Mouse (Mus musculus): Measurements from ENCODE around the gene Smtn.

DNA sequence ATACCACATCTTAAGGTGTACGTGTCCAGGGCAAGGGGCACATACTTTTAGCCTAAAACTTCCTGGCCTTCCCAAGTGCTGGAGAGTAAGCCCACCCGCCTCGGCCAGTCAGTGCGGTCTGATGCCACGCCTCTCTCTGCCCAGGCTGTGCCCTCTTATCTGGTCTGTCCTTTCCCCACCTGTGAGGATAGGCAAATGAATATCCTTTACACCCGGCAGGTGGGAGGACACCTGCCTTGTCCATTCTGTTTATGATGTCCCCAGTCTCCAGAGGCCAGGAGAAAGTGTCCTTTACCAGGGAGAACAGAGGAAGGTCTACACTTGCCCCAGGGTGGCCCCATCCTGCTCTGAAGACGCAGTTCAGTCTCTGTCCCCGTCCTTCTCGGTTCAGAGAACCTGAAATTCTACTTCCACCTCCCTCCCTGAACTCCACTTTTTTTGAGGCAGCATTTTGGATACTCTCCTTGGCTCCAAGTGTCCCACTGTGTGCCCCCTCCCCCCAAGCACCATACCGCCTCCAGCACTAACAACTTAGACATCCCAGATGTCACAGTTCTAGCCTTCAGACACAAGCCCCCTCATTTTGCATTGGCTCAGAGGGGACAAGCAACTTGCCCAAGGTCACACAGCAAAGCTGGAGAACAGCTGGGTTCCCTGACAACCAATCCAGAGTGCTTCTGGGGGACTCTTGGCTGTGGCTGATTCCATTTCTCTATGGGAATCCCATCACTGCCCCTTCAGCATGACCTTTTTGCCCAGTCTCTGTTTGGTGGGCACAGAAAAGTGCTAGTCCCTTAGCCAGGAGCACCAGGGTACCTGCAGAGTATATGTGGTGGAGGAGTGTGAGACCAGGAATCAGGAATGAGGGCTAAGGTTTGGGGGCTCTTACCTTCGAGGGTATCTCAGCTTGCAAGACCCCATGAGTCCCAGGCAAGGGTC lies 36.4 kb downstream of the Smtn start:
- no peak for TF ChIP-seq CTCF (conservative IDR thresholded peaks at IDR 0.05; ENCODE audit: low read length)
- TF ChIP-seq NANOG (IDR thresholded peaks at IDR 0.05; ENCODE audit: borderline replicate concordance, low read length) = no peak
- no peak for TF ChIP-seq POU5F1 (IDR thresholded peaks at IDR 0.05; ENCODE audit: borderline replicate concordance, low read length)

All from E14TG2a.4 (cell line).